Mouse (Mus musculus) layer of hippocampus, adult 9-10 months (tissue): Measurements from ENCODE around the gene Ubtf.
A peak's percentile ranks its signal among the peaks of the same experiment; 100 is the strongest.

Source experiments
- DNase-seq: peaks from one replicate; pipeline ENCODE4 v3.0.0; 2022; ENCODE audit warnings: low spot score

The Ubtf gene

DNA sequence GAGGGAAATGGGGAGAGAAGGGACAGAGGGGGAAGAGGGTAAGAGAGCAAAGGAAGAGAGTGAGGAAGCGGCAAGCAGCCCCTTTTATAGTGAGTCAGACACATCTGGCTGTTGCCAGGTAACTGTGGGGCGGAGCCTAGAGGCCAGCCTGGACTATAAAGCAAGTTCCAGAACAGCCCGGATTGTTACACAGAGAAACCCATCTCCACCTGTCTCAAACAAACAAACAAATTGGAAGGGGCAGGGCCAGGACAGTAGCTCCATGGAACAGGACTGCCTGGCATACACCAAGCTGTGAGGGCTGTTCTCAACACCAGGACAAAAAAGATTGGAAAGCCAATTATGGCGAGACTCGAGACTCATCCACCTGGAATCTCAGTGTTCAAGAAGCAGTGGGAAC is 27.4 kb upstream of the Ubtf start:
- DNase-seq: no peak

GRCm38 (mm10) chr11:102344458-102344857 is 24.9 kb upstream of the Ubtf start:
- DNase-seq: no peak

DNA sequence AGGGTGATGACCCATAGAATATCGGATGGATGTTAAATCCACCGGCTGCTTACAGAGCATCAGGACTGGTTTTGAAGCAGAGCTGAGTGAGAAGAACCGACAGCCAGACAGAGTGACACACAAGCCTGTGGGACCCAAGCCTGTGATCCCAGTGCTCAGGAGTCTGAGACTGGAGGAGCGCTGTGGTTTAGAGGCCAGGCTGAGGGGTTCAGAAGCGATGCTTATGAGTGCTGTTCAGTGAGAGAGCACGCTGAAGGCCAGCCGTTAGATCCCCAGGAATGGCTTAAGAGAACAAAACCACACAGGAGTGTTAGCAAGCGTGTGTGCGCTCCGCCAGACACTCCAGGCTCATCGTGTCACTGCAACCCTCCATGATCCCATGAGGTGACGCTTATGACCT is 23.2 kb upstream of the Ubtf start:
- DNase-seq: no peak

- DNase-seq: no peak
These were observed 21.6 kb upstream of the Ubtf start for GRCm38 (mm10) chr11:102341101-102341500.

DNA sequence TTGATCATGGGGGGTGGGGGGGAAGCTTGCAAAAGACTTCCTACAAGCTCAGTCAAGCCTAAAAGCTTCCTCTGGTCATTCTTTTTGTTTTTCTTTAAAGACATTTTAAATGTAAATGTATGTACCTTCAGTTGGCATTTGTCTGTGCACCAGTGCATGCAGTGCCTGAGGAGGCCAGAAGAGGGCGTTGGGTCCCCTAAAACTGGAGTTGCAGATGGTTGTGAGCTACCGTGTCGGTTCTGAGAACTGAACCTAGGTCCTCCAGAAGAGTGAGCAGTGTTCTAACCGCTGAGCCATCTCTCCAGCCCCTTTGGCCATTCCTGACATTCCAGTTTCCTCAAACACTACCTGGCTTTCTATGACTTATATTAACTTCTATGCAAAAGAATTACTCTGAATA is 20.1 kb upstream of the Ubtf start:
- no peak for DNase-seq

DNA sequence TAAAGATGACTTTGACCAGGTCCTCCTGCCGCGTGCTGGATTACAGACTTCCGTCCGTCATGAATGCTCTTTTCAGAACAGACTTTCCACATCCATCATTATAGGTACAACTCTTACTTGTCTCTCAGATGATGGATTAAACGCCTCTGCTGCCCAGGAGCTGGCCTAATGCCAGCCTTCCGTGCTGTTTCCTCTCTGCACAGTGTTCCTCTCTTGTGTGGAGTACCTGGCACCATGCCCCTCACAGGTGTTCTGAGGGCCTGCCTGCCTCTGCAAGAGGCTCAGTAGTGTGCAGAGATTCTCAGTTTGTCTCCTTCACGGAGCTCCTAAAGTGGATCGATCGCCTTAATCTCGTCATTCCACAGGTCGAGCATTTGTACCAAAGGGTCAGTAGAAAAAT is 19.7 kb upstream of the Ubtf start:
- no peak for DNase-seq

DNA sequence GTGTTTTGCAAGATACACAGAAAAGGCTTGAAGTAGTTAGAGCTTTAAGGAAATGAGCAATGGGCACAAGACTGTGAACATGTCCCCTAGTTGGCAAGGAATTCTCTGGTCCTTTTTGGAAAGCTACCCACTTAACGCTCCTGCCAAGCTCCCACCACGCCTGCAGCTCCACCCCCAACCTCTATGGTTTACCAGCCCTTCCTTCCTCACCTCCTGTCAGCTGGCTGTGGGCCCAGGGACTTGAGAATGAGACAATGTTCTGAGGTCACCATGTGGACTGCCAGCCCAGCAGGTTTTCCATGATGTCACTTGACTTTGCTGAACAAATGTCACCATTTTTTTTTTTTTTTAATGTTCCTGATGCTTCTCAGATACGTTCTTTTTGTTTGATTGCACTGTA is 19.0 kb upstream of the Ubtf start:
- DNase-seq: no peak

DNA sequence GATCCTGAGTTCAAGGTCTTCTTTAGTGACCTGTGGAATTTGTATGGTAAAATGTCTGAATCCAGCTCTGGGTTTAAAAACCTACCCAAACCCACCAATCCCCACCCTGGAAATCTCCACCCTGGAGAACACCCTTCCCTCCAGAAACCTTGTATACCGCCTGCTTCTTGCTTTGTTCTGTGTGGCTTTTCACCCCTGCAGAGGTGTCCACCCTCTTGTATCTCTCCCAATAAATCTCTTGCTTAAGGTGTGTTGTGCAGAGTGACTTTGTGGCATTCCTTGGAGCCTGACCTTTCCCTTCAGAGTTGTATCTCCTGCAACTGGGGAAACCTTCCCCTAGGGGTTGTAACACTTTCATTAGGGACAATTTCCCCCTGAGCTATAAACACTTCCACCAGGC is 18.4 kb upstream of the Ubtf start:
- DNase-seq: no peak

DNA sequence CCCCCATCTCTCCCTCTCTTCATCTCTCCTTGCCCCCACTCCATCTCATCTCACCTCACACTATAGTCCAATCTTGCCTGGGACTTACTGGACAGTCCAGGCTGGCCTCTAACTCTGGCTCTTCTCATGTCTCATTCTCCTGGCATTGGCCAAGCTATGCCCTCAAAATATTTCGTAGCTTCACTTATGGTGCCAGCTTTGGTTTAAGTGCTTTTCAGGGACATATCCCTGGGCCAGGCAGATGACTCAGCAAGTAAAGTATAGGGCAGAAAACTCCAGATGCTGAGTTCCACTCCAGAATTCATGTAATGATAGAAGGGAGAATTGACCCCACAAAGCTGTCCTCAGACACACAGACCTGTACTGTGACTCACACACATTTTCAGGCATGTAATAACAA is 16.6 kb upstream of the Ubtf start:
- no peak for DNase-seq

DNA sequence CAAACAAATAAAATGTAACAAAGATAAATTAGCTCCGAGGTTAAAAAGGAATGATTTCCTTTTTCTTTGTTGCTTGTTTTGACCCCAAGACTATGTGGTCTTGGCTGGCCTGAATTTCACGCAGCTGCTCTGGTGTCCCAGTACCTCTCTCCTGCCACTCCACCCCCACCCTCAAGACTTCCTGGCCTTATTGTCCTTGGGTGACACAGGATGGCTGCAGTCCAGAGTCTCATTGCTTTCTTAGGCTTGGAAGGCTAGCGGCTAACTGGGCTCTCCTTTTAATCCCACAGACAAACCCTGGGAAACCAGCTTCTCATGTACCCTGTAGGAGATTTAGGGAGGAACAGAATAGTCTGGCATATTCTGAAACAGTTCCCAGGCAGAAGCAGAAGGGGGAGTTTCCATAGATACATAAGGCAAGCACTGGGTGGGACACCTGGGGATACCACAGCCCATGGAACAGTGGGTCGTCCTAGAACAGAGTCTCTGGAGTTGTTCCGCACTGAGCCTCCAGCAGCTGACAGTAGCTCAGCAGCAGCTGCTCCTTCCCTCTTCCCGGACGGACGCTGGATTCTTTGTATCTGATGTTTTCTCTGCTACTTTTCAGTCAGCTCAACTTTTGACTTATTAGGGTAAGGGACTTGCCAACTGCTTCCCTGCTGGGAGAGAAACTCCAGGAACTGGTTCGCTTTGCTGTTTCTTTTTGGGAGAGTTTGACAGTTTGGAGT is 15.6 kb upstream of the Ubtf start:
- DNase-seq: no peak

DNA sequence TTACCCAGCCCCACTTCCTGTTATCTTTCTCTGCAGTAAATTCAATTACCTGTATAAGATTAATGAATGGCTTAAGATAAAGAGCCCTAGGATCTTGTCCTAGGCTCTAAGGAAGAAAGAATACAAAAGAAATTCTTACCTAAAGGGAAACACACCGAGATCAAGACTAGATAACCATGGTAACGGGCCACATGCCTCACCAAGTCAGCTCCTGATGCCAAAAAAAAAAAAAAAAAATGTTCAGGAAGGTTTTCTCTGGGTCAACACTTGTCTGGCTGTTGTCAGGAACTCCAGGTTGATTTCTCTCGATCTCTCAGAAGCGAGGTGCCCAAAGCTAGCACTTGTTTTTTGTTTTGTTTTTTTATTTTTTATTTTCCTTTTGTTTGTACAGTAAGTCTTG is 14.5 kb upstream of the Ubtf start:
- DNase-seq: no peak

DNA sequence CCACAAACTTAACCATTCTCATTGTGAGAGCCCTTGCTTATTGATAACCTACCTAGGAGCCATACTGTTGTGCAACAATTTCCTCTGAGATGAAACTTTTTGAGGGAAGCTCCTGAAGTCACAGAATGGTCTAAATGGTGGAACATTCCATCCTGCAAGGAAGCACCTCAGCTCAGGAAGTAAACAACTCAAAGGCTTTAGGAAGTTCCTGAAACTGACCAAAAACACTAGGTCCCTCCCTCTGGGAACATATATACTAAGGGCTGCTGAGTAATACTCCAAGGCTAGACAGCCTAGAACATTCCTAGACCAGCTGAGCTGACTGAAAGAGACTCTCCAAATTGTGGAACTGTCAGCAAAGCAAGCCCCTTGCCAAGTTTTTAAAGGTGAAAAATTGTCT is 13.5 kb upstream of the Ubtf start:
- no peak for DNase-seq

DNA sequence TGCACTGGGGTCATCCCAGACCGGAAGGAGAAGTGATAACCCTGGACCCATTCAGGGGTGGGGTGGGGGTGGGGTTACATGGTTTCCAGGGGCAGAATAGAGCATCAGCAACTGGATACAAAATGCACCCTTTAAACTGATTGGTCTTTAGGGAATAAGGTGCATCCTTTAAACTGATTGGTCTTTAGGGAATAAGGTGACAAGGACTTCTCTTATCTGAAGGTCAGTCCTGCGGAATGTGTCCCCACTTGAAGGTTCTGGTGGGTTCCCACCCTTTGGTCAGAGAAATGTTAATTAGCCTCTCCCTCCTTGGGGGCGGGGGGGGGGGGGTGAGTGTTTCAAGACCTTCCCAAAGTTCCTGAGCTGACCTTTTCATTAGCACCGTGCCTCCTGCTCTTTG is 12.3 kb upstream of the Ubtf start:
- no peak for DNase-seq

DNA sequence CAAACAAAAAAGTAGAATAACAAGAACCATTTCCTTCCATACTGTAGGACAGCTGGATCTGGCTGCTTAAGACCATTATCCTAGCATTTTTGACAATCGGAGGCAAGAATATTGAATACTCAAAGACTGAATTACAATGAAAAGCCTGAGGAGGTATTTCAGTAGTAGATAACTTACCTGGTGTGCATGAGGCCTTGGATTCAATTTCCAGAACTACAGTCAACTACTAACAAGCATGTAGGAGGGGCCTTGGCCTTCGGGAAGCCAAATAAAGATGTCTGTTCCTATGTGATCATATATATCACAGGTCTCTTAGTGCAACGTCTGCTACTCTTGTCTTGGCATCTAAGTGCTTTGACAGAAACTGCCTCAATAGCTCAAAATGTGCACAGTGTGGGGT is 10.5 kb upstream of the Ubtf start:
- DNase-seq: no peak

GRCm38 (mm10) chr11:102329518-102329917 is 10.0 kb upstream of the Ubtf start:
- no peak for DNase-seq

DNA sequence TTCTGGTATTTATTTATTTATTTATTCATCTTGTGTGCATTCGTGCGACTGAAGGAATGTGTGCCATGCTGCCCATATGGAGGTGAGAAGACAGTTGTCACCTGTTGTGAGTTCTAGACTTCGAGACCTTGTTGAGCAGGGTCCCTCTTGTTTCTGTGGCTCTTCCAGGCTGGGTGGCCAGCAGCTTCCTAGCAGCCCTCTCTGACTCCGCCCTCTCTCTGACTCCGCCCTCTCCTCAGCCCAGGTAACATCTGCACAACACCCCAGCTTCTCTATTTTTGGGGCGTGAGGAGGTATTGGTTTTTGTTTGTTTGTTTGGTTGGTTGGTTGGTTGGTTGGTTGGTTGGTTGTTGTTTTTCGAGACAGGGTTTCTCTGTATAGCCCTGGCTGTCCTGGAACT is 8.3 kb upstream of the Ubtf start:
- DNase-seq: no peak

DNA sequence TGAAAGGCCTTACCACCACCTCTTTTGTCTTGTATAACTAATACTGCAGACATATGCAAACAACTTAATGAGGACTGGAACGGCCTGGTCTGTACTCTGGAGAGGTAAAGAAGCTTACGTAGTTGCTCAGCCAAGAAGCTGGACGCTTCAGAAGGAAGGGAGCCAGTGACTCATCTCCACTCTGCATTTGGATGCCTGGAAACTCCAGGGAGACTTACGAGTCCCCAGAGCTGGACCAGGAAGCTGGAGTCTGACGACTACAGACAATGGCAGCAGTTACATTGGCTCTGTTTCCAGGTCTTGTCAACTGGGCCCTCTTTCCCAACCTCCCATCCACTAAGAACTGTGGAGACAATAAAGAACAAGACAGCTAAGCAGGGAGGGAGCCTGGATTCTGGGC is 7.7 kb upstream of the Ubtf start:
- no peak for DNase-seq

- DNase-seq: no peak
These were observed 4.0 kb upstream of the Ubtf start for GRCm38 (mm10) chr11:102323516-102323915.

DNA sequence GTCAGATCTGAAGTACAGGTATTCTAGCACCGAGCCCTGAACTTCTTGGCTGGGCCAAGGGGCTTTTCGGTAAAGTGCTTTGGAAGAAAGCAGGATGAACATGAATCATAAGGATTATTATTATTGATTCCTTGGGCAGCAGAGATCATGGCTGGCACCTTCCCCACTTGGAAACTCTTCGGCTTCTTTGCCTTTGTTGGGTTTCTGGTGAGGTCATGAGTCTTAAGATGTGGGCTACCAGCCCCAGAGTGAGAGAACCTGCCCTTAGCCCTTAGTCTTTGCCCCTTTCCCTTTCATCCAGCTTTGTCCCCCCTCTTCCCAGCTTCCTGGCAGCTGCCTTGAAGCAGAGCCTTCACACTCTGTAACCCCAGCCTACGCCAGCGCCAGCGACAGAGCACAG is 2.4 kb upstream of the Ubtf start:
- no peak for DNase-seq

- no peak for DNase-seq
These were observed 1.1 kb upstream of the Ubtf start for GRCm38 (mm10) chr11:102320686-102321005.

DNA sequence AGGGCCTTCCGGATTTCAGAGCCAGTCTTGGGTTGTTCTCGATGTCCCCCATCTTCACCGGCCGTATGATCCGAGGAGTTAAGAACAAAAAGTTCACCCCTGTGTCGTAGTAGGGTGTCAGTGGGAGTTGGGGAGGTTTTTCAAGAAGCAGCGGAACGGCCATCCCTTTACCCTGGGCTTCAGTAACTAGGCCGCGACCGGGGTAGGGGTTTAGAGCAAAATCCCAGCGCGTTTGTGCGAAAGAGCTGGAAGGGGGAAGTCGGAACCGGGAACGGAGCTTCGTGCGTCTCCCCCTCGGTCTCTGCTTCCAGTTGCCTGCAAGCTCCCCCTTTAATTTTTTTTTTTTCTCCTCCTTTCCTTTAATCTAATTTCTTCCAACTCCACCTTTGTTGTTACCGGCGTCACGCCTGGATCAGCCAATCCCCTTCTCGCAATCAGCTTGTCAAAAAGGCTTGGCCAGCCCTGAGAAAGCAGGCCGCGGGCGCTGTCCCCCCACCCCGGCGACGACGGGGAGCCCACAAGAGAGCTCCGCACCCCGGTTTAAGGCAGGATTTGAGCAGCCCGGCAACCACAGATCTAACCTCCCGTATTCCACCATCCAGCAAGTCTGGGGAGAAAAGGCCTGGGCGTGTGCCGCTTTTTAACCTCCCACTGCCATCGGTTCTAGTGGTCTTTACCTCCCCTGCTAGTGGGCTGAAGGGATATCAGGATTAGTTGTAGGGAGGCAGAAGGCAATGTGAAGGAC is 571 bp upstream of the Ubtf start:
- DNase-seq: peak; percentile 74

GRCm38 (mm10) chr11:102318576-102319409 is 749 bp downstream of the Ubtf start:
- DNase-seq: no peak

GRCm38 (mm10) chr11:102317901-102318575 is 1.5 kb downstream of the Ubtf start:
- DNase-seq: no peak
